Mouse (Mus musculus) midbrain, embryonic 13.5 days (tissue): Measurements from ENCODE around the gene Gprc5a. TPM values are rescaled to one million over a fixed set of nuclear protein-coding genes. Genes with fewer than 3 reads are reported as not detected.
A peak's percentile ranks its signal among the peaks of the same experiment; 100 is the strongest.

ENCODE experiments used
- ATAC-seq: fragments of 200-750 bp; cut with Nextera tagmentation; 2 replicates; pipeline ENCODE4 v1.8.0; 2017; ENCODE audit warnings: mild to moderate bottlenecking, moderate TSS enrichment, moderate library complexity
- H3K27ac ChIP-seq: fragments of 300-500 bp; sonication (generic); 2 replicates; pipeline ENCODE4 v1.5.1; 2015; ENCODE audit warnings: inconsistent platforms, mild to moderate bottlenecking, moderate library complexity
- H3K27me3 ChIP-seq: fragments of 300-500 bp; sonication (generic); 2 replicates; pipeline ENCODE4 v1.6.1; 2015; ENCODE audit warnings: mild to moderate bottlenecking, inconsistent platforms
- H3K36me3 ChIP-seq: fragments of 300-500 bp; sonication (generic); 2 replicates; pipeline ENCODE4 v1.6.1; 2015; ENCODE audit warnings: mild to moderate bottlenecking, inconsistent platforms
- H3K4me1 ChIP-seq: fragments of 300-500 bp; sonication (generic); replicated peaks from 2 replicates; pipeline ENCODE4 v1.6.1; 2015; ENCODE audit warnings: inconsistent platforms
- H3K4me2 ChIP-seq: fragments of 300-500 bp; sonication (generic); replicated peaks from 2 replicates; pipeline ENCODE4 v1.6.1; 2015; ENCODE audit warnings: moderate library complexity, mild to moderate bottlenecking, inconsistent platforms
- H3K4me3 ChIP-seq: fragments of 300-500 bp; sonication (generic); replicated peaks from 2 replicates; pipeline ENCODE4 v1.5.1; 2015; ENCODE audit warnings: mild to moderate bottlenecking, inconsistent platforms
- H3K9ac ChIP-seq: fragments of 300-500 bp; sonication (generic); replicated peaks from 2 replicates; pipeline ENCODE4 v1.6.1; 2015; ENCODE audit warnings: mild to moderate bottlenecking, inconsistent platforms
- H3K9me3 ChIP-seq: fragments of 300-500 bp; sonication (generic); 2 replicates; pipeline ENCODE4 v1.6.1; 2016; ENCODE audit warnings: mild to moderate bottlenecking, inconsistent platforms
- WGBS: fragments of 180-500 bp; shearing (Covaris S2); methylation state at CpG from one replicate; pipeline ENCODE4 v1.1.7; 2015; 5-methylcytosine and 5-hydroxymethylcytosine counted together
- polyA plus RNA-seq: library from polyadenylated mRNA; unstranded; fragments of >200 nt; fragmentation: Nextera tagmentation; extraction: Ambion mirVana; gene quantifications from 2 replicates; pipeline ENCODE4 v1.2.1, GENCODE M21; 2015

Gprc5a gene
- polyA plus RNA-seq, 1 experiment from 2014 or later = 0.98 TPM

DNA sequence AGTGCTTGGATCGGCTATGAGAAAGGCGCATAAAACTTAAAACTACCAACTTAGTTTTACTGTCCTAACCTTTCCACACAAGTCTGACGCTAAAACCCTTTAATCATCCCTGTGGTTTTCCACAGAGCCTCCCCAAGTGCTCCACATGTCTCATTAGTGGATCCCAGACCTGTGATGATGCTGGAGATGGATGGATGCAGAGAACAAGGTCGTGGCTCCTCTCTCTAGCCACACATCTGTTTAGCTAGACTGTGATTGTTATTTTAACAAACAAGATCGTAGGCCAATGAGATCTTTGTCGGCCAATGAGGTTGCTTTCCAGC is 47.6 kb downstream of the Gprc5a start:
- H3K4me2 ChIP-seq = no peak overlapping the region

DNA sequence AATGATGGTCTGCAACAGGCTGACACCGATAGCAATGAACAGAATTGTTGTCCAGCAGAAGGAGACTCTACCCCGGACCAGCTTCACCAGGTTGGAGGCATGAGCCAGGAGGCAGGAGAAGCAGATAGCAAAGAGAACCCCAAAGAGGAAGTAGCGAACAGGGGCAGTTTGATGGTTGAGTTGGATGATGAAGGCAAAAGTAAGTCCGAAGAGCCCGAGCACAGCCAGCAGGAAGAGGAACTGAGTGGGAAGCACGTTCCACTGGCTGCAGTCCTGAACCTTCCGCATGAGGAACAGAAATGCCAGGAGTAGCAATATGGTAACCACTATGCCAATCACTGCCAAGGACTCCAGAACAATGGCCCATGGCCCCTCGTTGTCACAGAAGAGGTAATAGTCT is 51.0 kb downstream of the Gprc5a start:
- 94% methylated on average over 8 of the region's 8 CpGs for WGBS
- Histone ChIP-seq H3K9me3 (no peaks in the 10 kb centered on the region), H3K27ac (no peak overlapping the region), H3K4me2 (no peak overlapping the region), H3K4me3 (no peak overlapping the region), H3K4me1 (peaks cover 14% of the 10 kb centered on the region), H3K27me3 (peaks cover 37% of the 10 kb centered on the region), H3K36me3 (no peaks in the 10 kb centered on the region), H3K9ac (no peak overlapping the region)
- ATAC-seq = no peak

More for the DNA sequence above, 47.6 kb downstream of the Gprc5a start:
- Histone ChIP-seq H3K36me3 (no peaks in the 10 kb centered on the region), H3K4me1 (peaks cover 14% of the 10 kb centered on the region), H3K4me3 (no peak overlapping the region), H3K9ac (no peak overlapping the region), H3K9me3 (no peaks in the 10 kb centered on the region), H3K27ac (no peak overlapping the region), H3K27me3 (peaks cover 65% of the 10 kb centered on the region)
- peak; percentile 48; the same call in 1 of the 2 replicates for ATAC-seq
- WGBS = 21% methylated on average over 6 of the region's 6 CpGs

DNA sequence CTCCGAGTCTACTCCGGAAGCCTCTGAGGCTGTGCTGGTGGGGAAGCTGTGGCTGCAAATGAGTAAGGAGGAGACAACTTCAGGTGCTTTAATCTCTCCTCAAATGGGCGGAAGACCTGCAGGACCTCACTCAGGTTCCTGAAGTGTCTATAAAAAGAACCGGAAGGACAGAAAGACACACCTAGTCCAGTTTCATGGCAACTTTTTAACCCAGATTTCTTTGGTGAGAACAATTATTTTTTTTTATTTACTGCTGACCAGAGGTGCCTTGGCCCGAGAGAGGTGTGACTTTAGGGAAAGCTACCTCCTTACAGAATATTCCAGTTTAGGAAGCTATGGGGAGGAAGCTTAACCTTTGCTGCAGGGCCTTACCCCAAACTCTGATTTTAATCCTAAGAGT is 52.7 kb downstream of the Gprc5a start, which contains the start of gene Gprc5d:
Gene Gprc5d, minus strand, starts transcription at position 101 of the 400 bp plus-strand sequence.
- H3K27ac ChIP-seq = no peak within 1 kb of the TSS
- WGBS = 94% methylated on average over 5 of the region's 5 CpGs
- H3K4me1 ChIP-seq = peaks cover 3% of the 10 kb centered on the region
- no peak within 1 kb of the TSS for H3K9ac ChIP-seq
- H3K27me3 ChIP-seq = peaks cover 34% of the 10 kb centered on the region
- no peak within 1 kb of the TSS for H3K4me3 ChIP-seq
- no peak for ATAC-seq
- no peaks in the 10 kb centered on the region for H3K9me3 ChIP-seq
- no peaks in the 10 kb centered on the region for H3K36me3 ChIP-seq
- no peak within 1 kb of the TSS for H3K4me2 ChIP-seq

DNA sequence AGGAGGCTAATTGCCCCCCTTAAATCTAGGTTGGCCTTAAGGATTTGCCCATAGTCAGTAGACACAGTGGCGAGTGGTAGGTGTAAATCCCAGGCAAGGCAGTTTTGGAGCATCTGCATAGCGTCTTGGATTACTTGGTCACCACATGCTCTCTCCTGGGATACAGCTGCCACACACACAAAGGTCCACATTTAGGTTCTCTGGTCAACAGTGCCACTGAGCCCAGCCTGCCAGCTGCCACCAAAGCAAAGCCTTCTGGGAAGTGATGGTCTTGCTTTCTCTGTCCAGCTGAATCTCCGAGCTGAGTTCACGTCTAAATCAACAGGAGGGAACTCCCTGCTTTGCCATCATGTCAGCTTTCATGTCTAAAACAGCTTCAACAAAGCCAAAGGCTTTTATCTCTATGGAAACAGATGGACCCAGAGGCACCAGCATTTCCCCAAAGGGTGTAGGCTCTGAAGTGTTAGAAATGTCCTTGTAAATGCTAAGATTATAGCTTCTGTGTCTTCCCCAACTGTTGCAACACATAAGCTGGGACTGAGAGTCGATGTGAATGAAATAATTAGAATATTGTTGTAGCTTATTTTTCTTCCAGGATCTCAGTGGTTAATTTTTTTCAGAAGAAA is 59.4 kb downstream of the Gprc5a start:
- Histone ChIP-seq H3K4me3 (no peak overlapping the region), H3K9me3 (no peaks in the 10 kb centered on the region), H3K36me3 (no peaks in the 10 kb centered on the region), H3K4me1 (peaks cover 5% of the 10 kb centered on the region; the same call in 1 of the 2 replicates), H3K27me3 (peaks cover 5% of the 10 kb centered on the region; the same call in 1 of the 2 replicates), H3K27ac (no peak overlapping the region), H3K4me2 (no peak overlapping the region), H3K9ac (no peak overlapping the region)
- no peak for ATAC-seq
- 49% methylated on average over 5 of the region's 5 CpGs for whole genome bisulfite sequencing

DNA sequence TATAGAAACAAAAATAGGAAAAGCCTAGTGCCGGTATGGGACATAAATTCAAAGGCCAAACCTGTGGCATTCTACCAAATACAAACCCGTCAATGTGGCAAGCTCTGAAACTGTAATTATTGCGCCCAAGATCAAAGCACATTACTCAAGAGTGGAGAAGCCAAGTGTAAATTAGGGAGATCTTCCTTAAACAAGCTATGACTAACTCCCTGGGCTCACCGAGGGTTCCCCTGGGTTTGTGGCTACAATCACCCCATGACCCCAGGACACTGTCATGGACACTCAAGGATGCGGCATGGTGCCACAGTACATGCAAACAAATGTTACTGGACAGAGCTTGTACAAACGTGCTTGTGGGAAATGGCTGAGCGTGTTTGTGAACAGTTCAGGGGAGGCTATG is 67.6 kb downstream of the Gprc5a start:
- Histone ChIP-seq H3K36me3 (no peaks in the 10 kb centered on the region), H3K4me2 (no peak overlapping the region), H3K4me3 (no peak overlapping the region), H3K9ac (no peak overlapping the region), H3K27ac (no peak overlapping the region), H3K27me3 (0 out of 2 replicates have a peak, but pooled peaks cover 5% of the 10 kb centered on the region), H3K4me1 (peaks cover 6% of the 10 kb centered on the region; the same call in 1 of the 2 replicates), H3K9me3 (no peaks in the 10 kb centered on the region)
- 86% methylated on average over 7 of the region's 7 CpGs for WGBS
- ATAC-seq = no peak

DNA sequence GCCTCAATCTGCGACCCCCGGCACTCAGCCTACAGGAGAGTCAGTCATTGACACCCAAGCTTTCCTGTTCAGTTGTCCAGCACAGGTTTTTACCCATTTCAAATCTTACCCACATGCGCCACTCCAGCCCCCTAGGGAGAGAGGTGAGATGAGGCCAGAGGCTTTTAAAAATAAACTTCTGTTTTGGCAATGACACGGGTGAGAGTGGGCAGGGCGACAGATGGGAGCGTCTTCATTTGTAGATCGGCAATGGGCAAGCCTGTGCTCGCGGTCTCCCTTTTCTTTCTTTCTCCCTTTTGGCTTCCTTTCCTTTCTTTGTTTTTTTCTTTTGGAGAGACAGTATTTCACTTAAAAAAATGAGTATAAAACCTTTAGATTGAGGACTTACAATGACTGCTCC is 68.0 kb downstream of the Gprc5a start:
- Histone ChIP-seq H3K27ac (no peak overlapping the region), H3K9me3 (no peaks in the 10 kb centered on the region), H3K27me3 (0 out of 2 replicates have a peak, but pooled peaks cover 2% of the 10 kb centered on the region), H3K36me3 (no peaks in the 10 kb centered on the region), H3K4me3 (no peak overlapping the region), H3K4me1 (peaks cover 10% of the 10 kb centered on the region; the same call in 1 of the 2 replicates), H3K4me2 (no peak overlapping the region), H3K9ac (no peak overlapping the region)
- WGBS = 94% methylated on average over 9 of the region's 9 CpGs
- ATAC-seq = no peak

Other genes starting within 250 kb of the Gprc5a start
- gene Crebl2, start 235.5 kb upstream of the Gprc5a start, polyA plus RNA-seq = 3.7 and 4.3 TPM in 2 replicates
- gene Gpr19, start 167.1 kb upstream of the Gprc5a start, polyA plus RNA-seq = 45.0 and 47.9 TPM in 2 replicates
- gene Cdkn1b, start 145.2 kb upstream of the Gprc5a start, polyA plus RNA-seq = 33.8 and 35.1 TPM in 2 replicates
- gene Apold1, start 83.9 kb upstream of the Gprc5a start, polyA plus RNA-seq = 3.0 and 3.7 TPM in 2 replicates
- gene Ddx47, start 54.0 kb upstream of the Gprc5a start, polyA plus RNA-seq = 87.6 TPM in 2 replicates
- gene Gprc5d, start 52.6 kb downstream of the Gprc5a start, polyA plus RNA-seq = 0.12 TPM in 1 of 2 replicates, not detected in the other
- 67.0 and 74.1 TPM in 2 replicates for gene Fam234b, start 132.3 kb downstream of the Gprc5a start, polyA plus RNA-seq
- gene Hebp1, start 132.4 kb downstream of the Gprc5a start, polyA plus RNA-seq = 2.7 and 3.4 TPM in 2 replicates
- gene Gsg1, start 188.7 kb downstream of the Gprc5a start, polyA plus RNA-seq = 0.20 and 0.23 TPM in 2 replicates
- gene Pbp2, start 244.8 kb downstream of the Gprc5a start, polyA plus RNA-seq = not detected in 2 replicates